Mouse (Mus musculus) T-helper 17 cell (primary cell): ENCODE measurements around the gene Apol7b.
"Not testable (repeated sequence)": the region's sequence is repeated elsewhere in the genome, so short reads cannot be mapped to it uniquely, and the experiment has no call there.

Experiments
- in situ Hi-C, 2 experiments: fragments of 300-600 bp; cut with MboI, MseI; formaldehyde crosslinking; loops; 1 replicate in 1 of 2; 2 replicates in 1 of 2; pipeline ENCODE4 v1.15.1; 2025; ENCODE audit warnings: high pct_unique_total_duplicates in 2 of 2

Gene Apol7b

GRCm38 (mm10) chr15:77447392-77447791 lies at the start of gene Apol7b:
Gene Apol7b (minus strand): TSS chr15:77447492.
- in situ Hi-C loops, result loop anchor here in 1 of 2 experiments (5.0 kb wide), 1 partner anchor 250 kb away; the partner anchor contains the start of gene Apol7e

- in situ Hi-C loops, result loop anchor here (5.0 kb wide), 1 partner anchor 158 kb away; no protein-coding TSS in a partner anchor
Measured at GRCm38 (mm10) chr15:77494694-77495093, 47.4 kb upstream of the Apol7b start.

- in situ Hi-C loops, result loop anchor here (5.0 kb wide), 1 partner anchor 159 kb away; no protein-coding TSS in a partner anchor
Measured at GRCm38 (mm10) chr15:77493181-77493580, 45.9 kb upstream of the Apol7b start.

GRCm38 (mm10) chr15:77482140-77482794 lies 35.0 kb upstream of the Apol7b start:
- in situ Hi-C loops, result no loop called here

- in situ Hi-C loops, result not testable (repeated sequence)
Measured at GRCm38 (mm10) chr15:77476693-77477092, 29.4 kb upstream of the Apol7b start, which contains the start of gene Apol10a. Gene Apol10a (plus strand): TSS chr15:77477047.

GRCm38 (mm10) chr15:77474699-77475390 lies 27.6 kb upstream of the Apol7b start:
- in situ Hi-C loops, result loop anchor here (5.0 kb wide), 1 partner anchor 187 kb away; no protein-coding TSS in a partner anchor

- in situ Hi-C loops, result loop anchor here (5.0 kb wide), 2 partner anchors 242 to 247 kb away; partner anchors contain the start of gene Apol7e (in 1 of the 2)
Measured at GRCm38 (mm10) chr15:77449927-77450326, 2.6 kb upstream of the Apol7b start.

- in situ Hi-C loops, result loop anchor here in 1 of 2 experiments (5.0 kb wide), 1 partner anchor 252 kb away; the partner anchor contains the start of gene Apol7e
Measured at GRCm38 (mm10) chr15:77445668-77446067, 1.6 kb downstream of the Apol7b start.

GRCm38 (mm10) chr15:77444746-77445145 lies 2.5 kb downstream of the Apol7b start:
- in situ Hi-C loops, result loop anchor here in 1 of 2 experiments (5.0 kb wide), 1 partner anchor 253 kb away; the partner anchor contains the start of gene Apol7e

GRCm38 (mm10) chr15:77428690-77429448 lies 18.4 kb downstream of the Apol7b start:
- in situ Hi-C loops, result not testable (repeated sequence)

GRCm38 (mm10) chr15:77422925-77423324 lies 24.4 kb downstream of the Apol7b start:
- in situ Hi-C loops, result loop anchor here (25.0 kb wide), 1 partner anchor 489 kb away; no protein-coding TSS in a partner anchor

- in situ Hi-C loops, result loop anchor here (25.0 kb wide), 1 partner anchor 493 kb away; no protein-coding TSS in a partner anchor
Measured at GRCm38 (mm10) chr15:77419657-77420056, 27.6 kb downstream of the Apol7b start.

GRCm38 (mm10) chr15:77416655-77417333 lies 30.5 kb downstream of the Apol7b start:
- in situ Hi-C loops, result loop anchor here (25.0 kb wide), 1 partner anchor 496 kb away; no protein-coding TSS in a partner anchor

- in situ Hi-C loops, result loop anchor here (25.0 kb wide), 1 partner anchor 497 kb away; no protein-coding TSS in a partner anchor
Measured at GRCm38 (mm10) chr15:77415653-77416052, 31.6 kb downstream of the Apol7b start.

- in situ Hi-C loops, result loop anchor here (25.0 kb wide), 1 partner anchor 500 kb away; no protein-coding TSS in a partner anchor
Measured at GRCm38 (mm10) chr15:77412695-77413094, 34.6 kb downstream of the Apol7b start.

GRCm38 (mm10) chr15:77411035-77411434 lies 36.3 kb downstream of the Apol7b start, which contains the start of gene Apol9a:
Gene Apol9a (minus strand): TSS chr15:77411135.
- in situ Hi-C loops, result loop anchor here (25.0 kb wide), 1 partner anchor 501 kb away; no protein-coding TSS in a partner anchor

- in situ Hi-C loops, result loop anchor here (5.0 to 25.0 kb wide), 2 partner anchors 326 to 506 kb away; no protein-coding TSS in a partner anchor
Measured at GRCm38 (mm10) chr15:77406370-77406769, 40.9 kb downstream of the Apol7b start.

- in situ Hi-C loops, result not testable (repeated sequence)
Measured at GRCm38 (mm10) chr15:77399027-77399426, 48.3 kb downstream of the Apol7b start, which contains the start of gene Apol7a. Gene Apol7a (minus strand): TSS chr15:77399110.

- in situ Hi-C loops, result not testable (repeated sequence)
Measured at GRCm38 (mm10) chr15:77397450-77398132, 49.7 kb downstream of the Apol7b start.
